Mouse (Mus musculus) layer of hippocampus, adult 8-10 months (tissue): ENCODE results near the gene Pappa. TPM values are rescaled to one million over a fixed set of nuclear protein-coding genes. Genes with fewer than 3 reads are reported as not detected.

Source experiments
- DNase-seq, 2 experiments: peaks; one replicate each; pipeline ENCODE4 v3.0.0; 2022; ENCODE audit warnings: low spot score in 2 of 2
- total RNA-seq, 4 experiments: library from RNA; stranded (reverse); gene quantifications; 2 replicates each; pipeline ENCODE4 v1.2.4; 2022

Pappa gene
- total RNA-seq, 4 experiments from 2014 or later, result 1.1 to 1.3 (median 1.3) TPM

- no peak for DNase-seq
Observed at GRCm38 (mm10) chr4:65328486-65329308, 204.7 kb downstream of the Pappa start.

- no peak for DNase-seq
Observed at GRCm38 (mm10) chr4:65333718-65334117, 209.7 kb downstream of the Pappa start.

GRCm38 (mm10) chr4:65341766-65342165, 217.8 kb downstream of the Pappa start:
- no peak for DNase-seq

GRCm38 (mm10) chr4:65350521-65350920, 226.5 kb downstream of the Pappa start:
- DNase-seq, result no peak

GRCm38 (mm10) chr4:65354580-65354979, 230.6 kb downstream of the Pappa start:
- no peak for DNase-seq

- no peak for DNase-seq
Observed at GRCm38 (mm10) chr4:65367135-65367534, 243.2 kb downstream of the Pappa start.

- DNase-seq, result no peak
Observed at GRCm38 (mm10) chr4:65372731-65373130, 248.8 kb downstream of the Pappa start.

- no peak for DNase-seq
Observed at GRCm38 (mm10) chr4:65373841-65374240, 249.9 kb downstream of the Pappa start.

GRCm38 (mm10) chr4:65376571-65376970, 252.6 kb downstream of the Pappa start:
- DNase-seq, result no peak

- no peak for DNase-seq
Observed at GRCm38 (mm10) chr4:65379461-65379860, 255.5 kb downstream of the Pappa start.

- DNase-seq, result no peak
Observed at GRCm38 (mm10) chr4:65383070-65383469, 259.1 kb downstream of the Pappa start.

- no peak for DNase-seq
Observed at GRCm38 (mm10) chr4:65391001-65391400, 267.0 kb downstream of the Pappa start.

GRCm38 (mm10) chr4:65396806-65397205, 272.8 kb downstream of the Pappa start:
- DNase-seq, result peak; percentile 9 to 11

GRCm38 (mm10) chr4:65399457-65399856, 275.5 kb downstream of the Pappa start:
- no peak for DNase-seq

GRCm38 (mm10) chr4:65402286-65402685, 278.3 kb downstream of the Pappa start:
- no peak for DNase-seq

- no peak for DNase-seq
Observed at GRCm38 (mm10) chr4:65402836-65403634, 279.1 kb downstream of the Pappa start.
